Mouse (Mus musculus): ENCODE data around the gene Pdzd4.

Gene Pdzd4

GRCm38 (mm10) chrX:73785666-73786065 is 39.1 kb downstream of the Pdzd4 start:
- DNase-seq (ENCODE audit: low spot score): no peak

- no peak for DNase-seq (ENCODE audit: low spot score)
These were observed 42.5 kb downstream of the Pdzd4 start for GRCm38 (mm10) chrX:73782227-73782626.

GRCm38 (mm10) chrX:73774802-73775483 is 49.8 kb downstream of the Pdzd4 start:
- no peak for DNase-seq (ENCODE audit: low spot score)

- DNase-seq (ENCODE audit: low spot score): no peak
These were observed 50.5 kb downstream of the Pdzd4 start, which contains the start of gene Srpk3 for GRCm38 (mm10) chrX:73774168-73774760. TSS of gene Srpk3 (plus strand) at chrX:73774405.

GRCm38 (mm10) chrX:73767267-73767666 is 57.5 kb downstream of the Pdzd4 start:
- DNase-seq (ENCODE audit: low spot score): peak; percentile 12

GRCm38 (mm10) chrX:73765311-73765710 is 59.5 kb downstream of the Pdzd4 start:
- no peak for DNase-seq (ENCODE audit: low spot score)

- no peak for DNase-seq (ENCODE audit: low spot score)
These were observed 66.0 kb downstream of the Pdzd4 start for GRCm38 (mm10) chrX:73758611-73759290.

- no peak for DNase-seq (ENCODE audit: low spot score)
These were observed 68.2 kb downstream of the Pdzd4 start, which contains the start of gene Plxnb3 for GRCm38 (mm10) chrX:73756334-73757140. TSS of gene Plxnb3 (plus strand) at chrX:73757090.

- no peak for DNase-seq (ENCODE audit: low spot score)
These were observed 75.8 kb downstream of the Pdzd4 start for GRCm38 (mm10) chrX:73748977-73749376.

- no peak for DNase-seq (ENCODE audit: low spot score)
These were observed 79.8 kb downstream of the Pdzd4 start for GRCm38 (mm10) chrX:73744774-73745481.

Data from T-cell, adult 2 months (primary cell).